Mouse (Mus musculus) embryonic stem cell, embryonic (primary cell): ENCODE measurements around the gene Noc2l.

Experiments
- CTCF ChIA-PET, 4 experiments: fragments of 300-600 bp in 2 of 4; fragments of 350-600 bp in 2 of 4; sonication (Branson Sonifier 250); formaldehyde crosslinking; loops; one replicate each; lab custom pipeline; 2022; ENCODE audit warnings: inconsistent platforms in 2 of 4; lab: Charles Lee
- POLR2A ChIA-PET, 4 experiments: fragments of 300-600 bp in 2 of 4; fragments of 350-600 bp in 2 of 4; sonication (Branson Sonifier 250); formaldehyde crosslinking; loops; one replicate each; lab custom pipeline; 2022; ENCODE audit warnings: antibody characterized with exemption in 4 of 4, inconsistent platforms in 1 of 4; lab: Charles Lee

Gene Noc2l

DNA sequence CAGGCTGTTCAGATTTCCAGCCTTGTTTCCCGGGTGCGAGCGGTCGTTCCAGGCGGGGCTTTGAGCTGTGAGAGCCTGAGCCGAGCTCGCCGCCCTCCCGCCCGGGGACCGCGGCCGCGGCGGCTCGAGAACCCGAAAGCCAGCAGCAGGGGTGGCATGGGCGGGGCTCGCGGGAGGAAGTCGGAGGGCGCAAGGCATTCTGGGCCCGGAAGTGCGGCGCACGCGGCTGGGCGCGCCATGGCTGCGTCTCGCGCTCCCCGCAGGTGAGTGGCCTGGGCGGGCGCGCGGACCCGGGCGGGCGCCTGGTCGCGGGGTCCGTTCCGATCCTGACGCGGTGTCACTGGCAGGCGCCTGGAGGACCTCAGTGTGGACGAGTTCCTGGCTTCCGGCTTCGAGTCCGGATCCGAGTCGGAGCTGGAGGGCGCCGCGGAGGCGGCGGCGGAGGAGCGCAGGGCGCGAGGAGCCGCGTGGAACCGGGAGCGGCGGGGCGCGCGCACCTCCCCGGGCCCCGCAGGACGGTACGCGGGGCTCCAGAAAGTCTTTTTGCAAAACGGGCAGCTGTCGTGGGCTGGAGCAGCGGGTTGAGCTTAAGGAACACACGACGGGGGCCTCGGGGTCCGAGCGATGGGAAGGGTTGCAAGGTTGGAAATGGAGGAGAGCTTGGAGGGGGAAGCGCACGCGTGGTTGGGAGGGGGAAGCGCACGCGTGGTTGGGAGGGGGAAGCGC is at the start of gene Noc2l:
Gene Noc2l (plus strand): TSS at position 203 of the 726 bp plus-strand sequence.
- ChIA-PET POLR2A (interaction anchor here (0.6 to 9.3 kb wide), 56 partner anchors 9 to 403 kb away, joined by 3 to 148 read pairs (median 4); partner anchors contain the start of genes 9430015G10Rik (in 3 of the 4), AW011738 (in 2 of the 4), Agrn (in 1 of the 4) and C1qtnf12 (in 1 of the 4)), CTCF (interaction anchor here in 2 of 4 experiments (0.7 kb wide), 2 partner anchors 125 to 128 kb away, joined by 3 read pairs; no protein-coding TSS in a partner anchor)

GRCm38 (mm10) chr4:156188162-156188810 is 47.5 kb upstream of the Noc2l start:
- POLR2A ChIA-PET, result interaction anchor here (0.5 to 4.7 kb wide), 30 partner anchors 9 to 245 kb away, joined by 3 to 30 read pairs (median 4); partner anchors contain the start of genes Agrn (in 3 of the 4), Noc2l (in 3 of the 4), 9430015G10Rik (in 1 of the 4) and AW011738 (in 1 of the 4)
- CTCF ChIA-PET, result interaction anchor here in 2 of 4 experiments (0.6 kb wide), 2 partner anchors 13 to 22 kb away, joined by 3 read pairs; no protein-coding TSS in a partner anchor

GRCm38 (mm10) chr4:156188811-156189323 is 46.9 kb upstream of the Noc2l start:
- ChIA-PET CTCF (interaction anchor here in 2 of 4 experiments (0.5 to 0.6 kb wide), 4 partner anchors 9 to 190 kb away, joined by 3 to 4 read pairs (median 4); no protein-coding TSS in a partner anchor), POLR2A (interaction anchor here (0.5 to 4.7 kb wide), 35 partner anchors 9 to 323 kb away, joined by 3 to 30 read pairs (median 4); partner anchors contain the start of genes Agrn (in 3 of the 4), Noc2l (in 3 of the 4), 9430015G10Rik (in 1 of the 4) and AW011738 (in 1 of the 4))

DNA sequence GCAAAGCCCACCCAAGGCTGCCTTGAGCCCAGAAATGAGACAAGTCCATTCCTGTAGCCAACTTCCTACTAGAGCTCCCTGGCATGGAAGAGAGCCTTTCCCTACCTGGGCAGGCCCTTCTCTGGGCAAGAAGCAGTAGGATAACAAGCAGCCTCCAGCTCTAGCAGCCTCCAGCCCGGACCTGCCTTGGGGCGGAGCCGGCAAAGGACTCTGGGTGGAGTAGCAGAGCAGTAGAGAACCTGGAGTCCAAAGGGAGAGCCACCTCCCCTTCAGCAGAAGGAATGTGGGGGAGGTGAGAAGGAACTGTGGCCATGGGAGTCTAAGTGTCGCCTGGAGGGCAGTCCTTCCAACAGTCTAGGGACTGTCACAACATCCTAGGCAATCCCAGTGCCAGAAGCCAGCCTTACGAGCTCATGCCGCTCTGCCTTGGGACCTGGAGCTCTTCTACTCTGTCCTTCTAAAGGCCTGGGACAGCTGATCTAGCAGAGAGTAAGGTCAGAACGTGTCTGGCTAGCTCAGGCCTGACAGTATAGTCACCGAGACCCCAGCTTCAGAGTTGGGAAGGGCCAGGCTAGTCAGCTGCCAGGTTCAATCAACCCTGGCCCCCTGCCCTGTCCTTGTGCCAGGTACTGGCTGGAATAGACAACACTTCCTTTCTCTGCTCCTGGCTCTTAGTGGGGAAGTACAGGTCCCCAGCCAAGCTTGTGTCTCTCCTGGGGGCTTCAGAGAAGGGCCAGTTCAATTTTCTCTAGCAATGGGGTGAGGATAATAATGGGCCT is 43.2 kb upstream of the Noc2l start:
- CTCF ChIA-PET, result interaction anchor here in 1 of 4 experiments (1.3 kb wide), 1 partner anchor 83 kb away, joined by 3 read pairs; the partner anchor contains the start of gene 9430015G10Rik
- POLR2A ChIA-PET, result interaction anchor here (0.5 to 9.9 kb wide), 42 partner anchors 8 to 353 kb away, joined by 3 to 104 read pairs (median 4); partner anchors contain the start of genes Noc2l (in 3 of the 4), 9430015G10Rik (in 2 of the 4), AW011738 (in 2 of the 4) and Isg15 (in 1 of the 4)

DNA sequence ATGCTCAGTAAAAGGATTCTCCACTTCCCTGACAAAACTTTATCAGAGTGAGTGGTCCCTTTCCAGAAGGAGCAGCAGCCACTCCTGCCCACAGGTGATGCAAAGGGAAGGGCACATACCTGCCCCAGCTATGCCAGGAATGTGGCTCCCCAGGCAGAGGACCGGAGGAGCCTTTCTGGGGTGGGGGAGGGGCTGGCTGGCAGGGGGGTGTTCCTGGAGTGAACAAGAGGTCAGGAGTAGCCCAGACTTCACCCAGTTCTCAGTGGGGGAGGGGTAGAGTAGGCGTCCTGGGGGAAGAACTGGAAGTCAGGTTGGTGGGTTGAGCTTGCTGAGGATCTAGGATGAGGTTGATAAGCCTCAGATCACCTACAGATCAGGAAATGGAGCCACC is 42.6 kb upstream of the Noc2l start:
- POLR2A ChIA-PET, result interaction anchor here (0.6 to 9.9 kb wide), 26 partner anchors 8 to 202 kb away, joined by 3 to 104 read pairs (median 4); partner anchors contain the start of genes Noc2l (in 3 of the 4), AW011738 (in 2 of the 4) and 9430015G10Rik (in 1 of the 4)
- CTCF ChIA-PET, result no interaction called here

GRCm38 (mm10) chr4:156193906-156194305 is 41.9 kb upstream of the Noc2l start:
- POLR2A ChIA-PET, result interaction anchor here (0.9 to 9.9 kb wide), 16 partner anchors 9 to 162 kb away, joined by 3 to 104 read pairs (median 6); partner anchors contain the start of genes AW011738 (in 2 of the 4) and Noc2l (in 2 of the 4)
- CTCF ChIA-PET, result no interaction called here

- ChIA-PET CTCF (interaction anchor here in 1 of 4 experiments (1.0 kb wide), 1 partner anchor 28 kb away, joined by 4 read pairs; no protein-coding TSS in a partner anchor), POLR2A (interaction anchor here in 2 of 4 experiments (1.3 to 9.9 kb wide), 6 partner anchors 10 to 162 kb away, joined by 3 to 104 read pairs (median 10); partner anchors contain the start of gene AW011738 (in 1 of the 2))
These were observed 41.5 kb upstream of the Noc2l start for GRCm38 (mm10) chr4:156194346-156194745.

DNA sequence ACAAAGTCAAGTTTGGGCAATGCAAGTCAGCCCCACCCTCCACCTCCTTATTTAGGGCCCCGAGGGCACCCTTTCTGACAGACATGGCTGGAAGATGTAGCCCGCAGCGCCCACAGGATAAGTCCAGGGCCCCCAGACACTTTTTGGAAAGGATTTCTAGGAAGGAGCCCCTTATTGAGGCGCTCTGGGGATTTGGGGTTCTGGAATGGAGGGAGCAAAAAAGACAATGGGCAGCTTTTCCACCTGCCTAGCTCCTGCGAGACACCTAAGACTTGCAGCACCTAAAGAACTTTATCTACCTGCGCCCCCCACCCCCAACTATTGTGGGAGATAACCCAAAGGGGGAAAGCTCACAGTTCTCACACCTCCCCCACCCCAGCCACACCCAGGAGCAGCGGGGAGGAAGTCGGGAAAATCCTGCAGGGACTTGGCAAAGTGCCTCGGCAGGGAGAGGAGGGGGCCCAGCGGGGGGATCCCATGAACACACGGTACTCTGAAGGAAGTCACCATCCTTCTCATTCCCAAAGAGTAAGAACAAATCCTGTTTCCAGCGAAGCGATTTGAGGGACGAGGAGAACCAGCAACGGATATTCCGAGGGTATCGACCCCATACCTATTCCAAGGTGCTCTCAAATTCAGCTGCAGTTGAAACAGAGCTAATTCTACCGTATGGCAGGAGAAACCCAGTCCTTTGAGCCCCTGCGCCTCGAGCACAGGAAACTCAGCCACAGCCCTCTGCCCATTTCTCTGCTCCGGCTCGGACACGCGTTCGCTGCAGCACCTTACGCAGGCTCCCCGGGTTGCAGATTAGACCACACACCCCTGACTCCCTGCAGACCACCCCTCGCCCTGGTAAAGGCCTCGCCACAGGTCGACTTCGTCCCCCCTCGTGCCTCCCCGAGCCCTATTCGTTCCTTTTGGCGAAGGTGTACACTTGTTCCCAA is 39.6 kb upstream of the Noc2l start:
- POLR2A ChIA-PET, result interaction anchor here in 2 of 4 experiments (0.7 to 9.9 kb wide), 15 partner anchors 7 to 301 kb away, joined by 3 to 104 read pairs (median 4); partner anchors contain the start of genes 9430015G10Rik (in 2 of the 2) and Noc2l (in 1 of the 2)
- CTCF ChIA-PET, result interaction anchor here in 1 of 4 experiments (0.5 kb wide), 1 partner anchor 1307 kb away, joined by 3 read pairs; no protein-coding TSS in a partner anchor

DNA sequence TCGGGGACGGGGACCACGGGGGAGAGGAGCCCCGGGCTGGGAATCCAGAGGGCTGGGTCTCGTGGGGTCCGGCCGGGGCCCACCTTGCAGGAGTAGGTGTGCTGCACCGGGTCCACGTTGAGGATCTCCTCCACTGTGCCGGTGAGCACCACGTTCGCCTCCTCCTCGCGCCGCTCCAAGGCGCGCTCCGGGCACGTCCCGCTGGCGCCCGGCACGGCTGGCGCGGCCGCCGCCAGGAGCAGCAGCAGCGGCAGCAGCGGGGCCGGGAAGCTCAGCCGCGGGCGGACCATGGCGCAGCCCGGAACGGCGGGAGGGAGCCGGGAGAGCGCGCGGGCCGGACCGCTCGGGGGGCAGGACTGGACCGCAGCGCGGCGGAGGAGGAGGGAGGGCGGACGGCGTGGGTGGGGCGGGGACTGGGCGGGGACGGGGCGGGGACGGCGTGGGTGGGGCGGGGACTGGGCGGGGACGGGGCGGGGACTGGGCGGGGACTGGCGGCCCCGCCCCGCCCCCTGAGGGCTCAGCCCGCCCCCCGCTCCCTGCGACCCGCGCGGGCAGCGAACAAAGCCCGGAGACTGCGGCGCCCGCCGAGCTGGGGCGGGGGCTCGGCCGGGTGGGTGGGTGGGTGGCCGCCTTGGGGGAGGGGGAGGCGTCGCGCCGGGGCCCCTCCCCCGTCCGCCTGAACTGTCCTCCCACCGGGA is 38.5 kb upstream of the Noc2l start, which contains the start of gene Agrn:
Gene Agrn (minus strand): TSS at position 358 of the 698 bp plus-strand sequence.
- ChIA-PET POLR2A (interaction anchor here (0.6 to 9.9 kb wide), 29 partner anchors 8 to 306 kb away, joined by 3 to 104 read pairs (median 4); partner anchors contain the start of genes 9430015G10Rik (in 2 of the 4), Noc2l (in 2 of the 4), Acap3 (in 1 of the 4) and Pusl1 (in 1 of the 4)), CTCF (interaction anchor here in 2 of 4 experiments (0.6 to 1.0 kb wide), 2 partner anchors 8 to 18 kb away, joined by 3 read pairs; partner anchors contain the start of gene Perm1 (in 1 of the 2))

GRCm38 (mm10) chr4:156197829-156198205 is 38.0 kb upstream of the Noc2l start:
- CTCF ChIA-PET, result interaction anchor here in 2 of 4 experiments (0.6 to 1.0 kb wide), 2 partner anchors 9 to 18 kb away, joined by 3 read pairs; partner anchors contain the start of gene Perm1 (in 1 of the 2)

DNA sequence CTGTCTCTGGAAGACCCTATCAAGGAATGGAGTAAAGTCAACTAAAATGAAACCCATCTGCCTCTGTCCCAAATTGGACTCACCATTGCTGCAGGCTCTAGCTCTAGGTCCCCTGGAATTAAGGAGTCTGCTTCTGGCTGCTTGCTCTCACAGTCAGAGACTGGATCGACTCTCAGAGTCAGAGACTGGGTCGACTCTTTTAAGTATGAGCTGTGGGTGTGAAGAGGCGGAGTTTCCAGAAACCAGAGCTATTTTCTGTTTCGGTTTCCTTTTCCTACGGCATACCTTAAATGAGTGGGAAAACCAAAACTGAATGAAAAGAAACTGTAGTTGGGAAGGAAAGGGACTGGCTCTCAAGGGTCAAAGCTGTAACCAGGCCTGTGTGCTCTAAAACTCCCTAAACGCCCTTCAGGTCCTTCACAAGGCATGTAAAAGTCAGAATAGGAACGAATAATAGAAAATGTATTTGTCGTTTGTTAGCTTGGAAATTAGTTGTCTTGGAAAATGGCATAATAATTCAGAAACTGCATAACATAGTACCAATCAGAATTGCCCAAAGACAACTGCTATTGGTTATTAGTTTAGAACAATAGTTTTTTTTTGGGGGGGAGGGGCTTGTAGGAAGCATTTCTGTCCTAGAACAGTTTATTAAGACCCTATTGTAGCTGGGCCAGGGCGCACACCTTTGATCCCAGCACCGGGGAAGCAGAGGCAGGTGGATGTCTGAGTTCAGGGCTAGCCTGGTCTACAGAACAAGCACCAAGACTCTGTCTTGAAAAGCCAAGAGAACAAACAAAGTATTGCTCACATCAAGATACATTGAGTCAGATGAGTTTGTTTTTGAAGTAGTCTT is 35.0 kb upstream of the Noc2l start, which contains the start of gene Isg15:
Gene Isg15 (minus strand): TSS at position 196 of the 853 bp plus-strand sequence.
- CTCF ChIA-PET, result interaction anchor here in 2 of 4 experiments (0.7 to 1.2 kb wide), 4 partner anchors 13 to 91 kb away, joined by 3 to 22 read pairs (median 4); partner anchors contain the start of gene 9430015G10Rik (in 1 of the 2)

More at GRCm38 (mm10) chr4:156197829-156198205, 38.0 kb upstream of the Noc2l start:
- POLR2A ChIA-PET, result interaction anchor here (0.6 to 9.9 kb wide), 29 partner anchors 9 to 306 kb away, joined by 3 to 104 read pairs (median 4); partner anchors contain the start of genes 9430015G10Rik (in 2 of the 4), Noc2l (in 2 of the 4), Acap3 (in 1 of the 4) and Pusl1 (in 1 of the 4)

DNA sequence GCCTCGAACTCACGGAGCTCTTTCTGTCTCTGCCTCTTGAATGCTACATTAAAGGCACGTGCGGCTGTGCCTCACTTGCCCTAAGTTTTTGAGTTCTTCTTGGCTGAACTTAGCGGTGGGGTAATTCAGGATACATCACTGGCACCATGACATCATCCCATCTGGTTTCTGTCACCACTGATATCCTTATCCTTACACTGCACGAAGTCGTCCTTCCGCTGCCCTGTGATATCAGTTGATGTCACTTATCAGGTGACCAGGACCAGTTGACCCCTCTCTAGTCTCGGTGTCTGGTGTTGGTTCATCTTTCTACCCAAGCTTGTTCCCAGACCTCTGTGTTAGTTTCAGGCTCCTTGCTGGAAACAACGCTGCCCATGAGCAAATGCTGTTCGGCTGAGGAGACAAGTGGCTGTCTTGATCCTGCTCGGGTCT is 33.3 kb upstream of the Noc2l start:
- ChIA-PET CTCF (no interaction called here), POLR2A (interaction anchor here in 2 of 4 experiments (0.9 to 3.8 kb wide), 9 partner anchors 10 to 135 kb away, joined by 3 to 28 read pairs (median 5); partner anchors contain the start of genes 9430015G10Rik (in 2 of the 2) and Noc2l (in 1 of the 2))

More for the DNA sequence above, 35.0 kb upstream of the Noc2l start, which contains the start of gene Isg15:
- POLR2A ChIA-PET, result interaction anchor here in 3 of 4 experiments (0.6 to 1.4 kb wide), 7 partner anchors 8 to 331 kb away, joined by 3 to 6 read pairs (median 5); partner anchors contain the start of genes Cptp (in 1 of the 3), Ints11 (in 1 of the 3) and Noc2l (in 1 of the 3)

GRCm38 (mm10) chr4:156203001-156203412 is 32.8 kb upstream of the Noc2l start, which contains the start of gene AW011738:
Gene AW011738, plus strand, starts transcription at chr4:156203304.
- ChIA-PET CTCF (no interaction called here), POLR2A (interaction anchor here in 3 of 4 experiments (1.0 to 3.8 kb wide), 12 partner anchors 10 to 135 kb away, joined by 3 to 28 read pairs (median 6); partner anchors contain the start of genes Noc2l (in 2 of the 3) and 9430015G10Rik (in 1 of the 3))
